Mouse (Mus musculus) testis, adult 2 months (tissue): ENCODE measurements at regions not wholly inside any gene's neighbourhood (a gene's known extent, or its start where the extent isn't known, plus 50 kb on each side); places are given as distances from the start of the nearest gene placed in this dataset.

Source experiments
- H3K27ac ChIP-seq: fragments of 200-500 bp; 2 replicates; pipeline ENCODE4 v1.5.1; 2012; ENCODE audit warnings: low read depth, low read length; ENCODE audit not compliant: control insufficient read depth, insufficient read depth
- H3K27me3 ChIP-seq: fragments of 200-500 bp; 2 replicates; pipeline ENCODE4 v1.6.1; 2012; ENCODE audit warnings: mild to moderate bottlenecking, low read length, moderate library complexity; ENCODE audit not compliant: control insufficient read depth, insufficient read depth
- H3K36me3 ChIP-seq: fragments of 200-500 bp; 2 replicates; pipeline ENCODE4 v1.6.1; 2012; ENCODE audit warnings: mild to moderate bottlenecking, low read length; ENCODE audit not compliant: control insufficient read depth, insufficient read depth
- H3K4me1 ChIP-seq: fragments of 200-500 bp; 2 replicates; pipeline ENCODE4 v1.6.1; 2012; ENCODE audit warnings: low read length; ENCODE audit not compliant: control insufficient read depth, insufficient read depth
- H3K4me3 ChIP-seq: fragments of 200-500 bp; 2 replicates; pipeline ENCODE4 v1.5.1; 2012; ENCODE audit warnings: low read depth, mild to moderate bottlenecking, low read length, moderate library complexity, mixed read lengths; ENCODE audit not compliant: control insufficient read depth
- CTCF ChIP-seq: fragments of 200-500 bp; IDR thresholded peaks from 2 replicates; pipeline ENCODE4 v1.5.1; 2012; ENCODE audit warnings: low read depth, mild to moderate bottlenecking, inconsistent platforms, low read length, moderate library complexity; ENCODE audit not compliant: control insufficient read depth, insufficient read depth, insufficient replicate concordance
- POLR2A ChIP-seq: fragments of 200-500 bp; IDR thresholded peaks from 2 replicates; pipeline ENCODE4 v1.6.1; 2012; ENCODE audit warnings: low read depth, mild to moderate bottlenecking, inconsistent platforms, low read length, moderate library complexity; ENCODE audit not compliant: control insufficient read depth

DNA sequence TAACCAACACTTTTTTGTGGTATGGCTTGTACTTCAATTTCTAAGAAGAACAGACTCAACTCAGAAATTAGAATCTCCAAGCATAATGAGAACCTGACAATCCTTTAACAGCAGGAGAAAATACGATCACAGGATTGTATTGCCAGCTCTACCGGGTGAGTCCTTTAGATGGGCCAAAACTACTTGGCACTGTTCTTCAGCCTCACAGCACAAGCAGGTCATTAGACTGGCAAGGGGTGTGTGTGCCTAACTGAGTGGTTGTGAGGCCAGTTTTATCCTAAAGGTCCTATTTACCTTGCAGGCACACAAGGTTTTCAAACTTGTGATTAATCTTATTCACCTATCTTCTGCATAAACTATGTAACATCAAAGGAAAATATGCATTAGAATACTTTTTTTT lies 760.5 kb downstream of the Defb40 start:
- no peak overlapping the region for H3K4me3 ChIP-seq

DNA sequence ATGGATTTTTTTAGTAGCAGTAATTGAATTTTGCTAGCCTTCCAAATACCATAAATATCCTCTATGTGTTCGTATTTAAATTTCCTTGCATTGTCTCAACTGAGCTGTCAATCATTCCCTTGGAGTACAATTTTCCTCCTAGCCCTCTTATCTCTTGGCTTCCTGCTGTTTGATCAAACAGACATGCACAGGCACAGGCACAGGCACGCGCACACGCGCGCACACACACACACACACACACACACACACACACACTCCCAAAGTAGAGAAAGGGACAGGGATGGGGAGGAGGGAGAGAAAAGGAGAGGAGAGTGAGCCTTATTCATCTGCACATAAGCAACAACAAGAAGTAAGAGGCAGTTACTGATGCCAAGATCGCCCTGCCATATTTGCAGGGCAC lies 760.9 kb downstream of the Defb40 start:
- Histone ChIP-seq H3K4me3 (no peak overlapping the region), H3K36me3 (no peaks in the 10 kb centered on the region), H3K4me1 (no peaks in the 10 kb centered on the region), H3K27me3 (no peaks in the 10 kb centered on the region), H3K27ac (no peak overlapping the region)
- no peak for TF ChIP-seq POLR2A
- no peak for TF ChIP-seq CTCF

More for the DNA sequence above, 760.5 kb downstream of the Defb40 start:
- no peaks in the 10 kb centered on the region for H3K4me1 ChIP-seq
- H3K36me3 ChIP-seq = no peaks in the 10 kb centered on the region
- H3K27ac ChIP-seq = no peak overlapping the region
- no peak for TF ChIP-seq CTCF
- TF ChIP-seq POLR2A = no peak
- no peaks in the 10 kb centered on the region for H3K27me3 ChIP-seq

DNA sequence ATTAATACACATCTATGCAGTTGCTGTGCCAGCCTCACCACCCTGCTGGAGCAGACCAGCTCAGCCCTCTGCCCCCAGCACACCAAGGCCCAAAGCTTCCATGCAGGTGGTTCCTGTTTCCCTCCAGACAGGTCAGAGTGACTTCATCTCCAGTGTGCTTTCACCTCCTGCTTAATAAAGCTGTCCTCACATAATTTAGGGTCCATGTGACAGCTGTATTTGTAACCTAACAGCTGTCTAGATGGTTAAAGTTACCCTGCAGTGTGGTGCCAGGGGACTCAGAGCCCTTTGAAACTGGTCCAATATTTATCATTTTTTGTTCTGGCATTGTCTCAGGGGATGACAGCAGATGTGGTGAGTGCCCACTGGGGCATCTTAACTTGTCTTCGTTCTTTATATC lies 761.5 kb downstream of the Defb40 start:
- H3K4me1 ChIP-seq = no peaks in the 10 kb centered on the region
- no peak for TF ChIP-seq CTCF
- TF ChIP-seq POLR2A = no peak
- no peaks in the 10 kb centered on the region for H3K27me3 ChIP-seq
- H3K27ac ChIP-seq = no peak overlapping the region
- H3K36me3 ChIP-seq = no peaks in the 10 kb centered on the region
- H3K4me3 ChIP-seq = no peak overlapping the region

GRCm38 (mm10) chr8:18210067-18210466 lies 768.0 kb downstream of the Defb40 start:
- no peaks in the 10 kb centered on the region for H3K4me1 ChIP-seq
- no peaks in the 10 kb centered on the region for H3K36me3 ChIP-seq
- no peak overlapping the region for H3K27ac ChIP-seq
- TF ChIP-seq POLR2A (no peak), CTCF (no peak)
- no peak overlapping the region for H3K4me3 ChIP-seq
- H3K27me3 ChIP-seq = no peaks in the 10 kb centered on the region

- TF ChIP-seq POLR2A (no peak), CTCF (no peak)
- Histone ChIP-seq H3K36me3 (no peaks in the 10 kb centered on the region), H3K4me1 (no peaks in the 10 kb centered on the region), H3K27ac (no peak overlapping the region), H3K4me3 (no peak overlapping the region), H3K27me3 (no peaks in the 10 kb centered on the region)
These were observed 769.4 kb downstream of the Defb40 start for GRCm38 (mm10) chr8:18208658-18209057.

- no peaks in the 10 kb centered on the region for H3K4me1 ChIP-seq
- H3K27me3 ChIP-seq = no peaks in the 10 kb centered on the region
- no peaks in the 10 kb centered on the region for H3K36me3 ChIP-seq
- H3K27ac ChIP-seq = no peak overlapping the region
- no peak for TF ChIP-seq CTCF
- TF ChIP-seq POLR2A = no peak
- H3K4me3 ChIP-seq = no peak overlapping the region
These were observed 790.6 kb downstream of the Defb40 start for GRCm38 (mm10) chr8:18187486-18187885.

- no peak for TF ChIP-seq POLR2A
- TF ChIP-seq CTCF = no peak
- Histone ChIP-seq H3K27ac (no peak overlapping the region), H3K4me3 (no peak overlapping the region), H3K27me3 (no peaks in the 10 kb centered on the region), H3K4me1 (no peaks in the 10 kb centered on the region), H3K36me3 (no peaks in the 10 kb centered on the region)
These were observed 802.4 kb downstream of the Defb40 start for GRCm38 (mm10) chr8:18175544-18176092.

- H3K27ac ChIP-seq = no peak overlapping the region
- no peaks in the 10 kb centered on the region for H3K36me3 ChIP-seq
- TF ChIP-seq POLR2A (no peak), CTCF (no peak)
- H3K4me3 ChIP-seq = no peak overlapping the region
- no peaks in the 10 kb centered on the region for H3K27me3 ChIP-seq
- H3K4me1 ChIP-seq = no peaks in the 10 kb centered on the region
These were observed 819.4 kb downstream of the Defb40 start for GRCm38 (mm10) chr8:18158619-18159018.
